Mouse (Mus musculus) brain, embryonic 14.5 days (tissue): ENCODE measurements around the gene Ccdc12.

ENCODE experiments used
- CTCF ChIP-seq: fragments of 200-500 bp; IDR thresholded peaks from 2 replicates; pipeline ENCODE4 v1.5.1; 2012; ENCODE audit warnings: inconsistent platforms, mild to moderate bottlenecking, moderate library complexity, borderline replicate concordance; ENCODE audit not compliant: insufficient read depth, insufficient read length; ENCODE audit errors: extremely low read depth
- POLR2A ChIP-seq: fragments of 200-500 bp; IDR thresholded peaks from 2 replicates; pipeline ENCODE4 v1.6.1; 2012; ENCODE audit warnings: mild to moderate bottlenecking, inconsistent platforms, borderline replicate concordance; ENCODE audit not compliant: poor library complexity, insufficient read depth, insufficient read length, severe bottlenecking; ENCODE audit errors: extremely low read depth

DNA sequence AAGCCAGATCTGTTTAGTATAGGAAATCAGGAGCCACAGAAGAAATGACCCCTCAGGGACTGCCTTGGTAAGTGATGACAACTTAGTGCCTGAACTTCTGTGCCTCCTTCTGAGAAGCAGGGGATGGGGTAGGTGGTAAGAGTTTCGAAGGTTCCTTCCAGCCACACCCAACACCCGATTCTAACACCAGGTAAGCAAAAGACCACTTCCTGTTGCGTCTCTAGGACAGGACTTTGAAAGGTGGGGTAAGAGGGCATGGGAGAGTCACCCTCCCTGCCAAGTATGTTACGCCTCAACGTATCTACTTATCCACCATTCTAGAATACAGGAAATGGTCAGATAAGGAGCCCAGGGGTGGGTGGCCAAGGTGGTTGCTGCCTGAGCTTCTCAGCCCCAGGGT is 15.3 kb upstream of the Ccdc12 start:
- TF ChIP-seq CTCF (no peak), POLR2A (no peak)
